Mouse (Mus musculus) ES-Bruce4 (cell line): ENCODE data around the gene Sept5.

Experiments
- EP300 ChIP-seq: IDR thresholded peaks from 2 replicates; pipeline ENCODE4 v1.6.1; 2011; ENCODE audit warnings: low read depth, low read length; ENCODE audit not compliant: insufficient read depth
- POLR2A ChIP-seq: IDR thresholded peaks from one replicate; pipeline ENCODE4 v1.8.1; 2011; ENCODE audit warnings: low read length; ENCODE audit not compliant: insufficient read depth

DNA sequence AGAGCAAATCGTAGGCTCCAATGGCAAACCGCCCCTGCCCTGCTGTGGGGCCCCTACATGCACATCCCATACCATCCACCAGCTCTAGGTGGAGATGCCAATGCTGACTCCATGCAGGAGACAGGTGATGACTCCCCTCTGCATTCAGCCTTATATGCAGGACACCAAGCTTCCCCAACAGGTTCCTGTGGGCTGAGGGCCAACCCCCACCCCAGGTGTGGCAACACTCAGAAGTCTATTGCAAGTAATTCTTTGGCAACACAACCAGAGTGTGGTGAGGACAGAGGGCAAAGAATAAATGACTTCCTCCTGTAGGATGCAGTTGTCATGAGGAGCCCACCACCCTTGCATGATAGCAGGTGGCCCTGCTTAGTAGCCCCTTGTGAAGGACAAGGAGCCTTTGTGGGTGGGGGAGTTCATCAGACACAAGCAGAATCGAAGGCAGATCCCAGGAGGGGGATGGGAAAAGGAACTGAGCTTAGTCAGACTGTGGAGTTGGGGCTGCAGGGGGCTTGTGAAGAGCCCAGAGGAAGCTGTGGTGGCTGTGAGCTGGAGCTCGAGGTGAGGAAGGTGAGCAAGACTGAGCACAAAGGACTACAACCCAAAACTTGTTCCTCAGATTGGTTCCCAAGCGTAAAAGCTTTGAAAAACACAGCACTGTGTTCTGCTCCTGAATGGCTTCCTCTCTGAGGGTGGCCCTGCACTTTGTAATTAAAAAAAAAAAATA lies 25.8 kb upstream of the Sept5 start:
- TF ChIP-seq POLR2A = no peak
- TF ChIP-seq EP300 = no peak
